Mouse (Mus musculus) lung, adult 2 months (tissue): ENCODE results near the gene Gadd45b. TPM values are rescaled to one million over a fixed set of nuclear protein-coding genes. Genes with fewer than 3 reads are reported as not detected.

Experiments
- DNase-seq: peaks from one replicate; pipeline ENCODE4 v3.0.0; 2022
- H3K4me1 ChIP-seq: fragments of 200-500 bp; 2 replicates; pipeline ENCODE4 v1.6.1; 2011; ENCODE audit warnings: low read length; ENCODE audit not compliant: control insufficient read depth, insufficient read depth
- H3K4me3 ChIP-seq: fragments of 200-500 bp; replicated peaks from 2 replicates; pipeline ENCODE3; 2011; ENCODE audit warnings: low read depth, mild to moderate bottlenecking, control low read depth, low read length; ENCODE audit errors: extremely low read depth
- CTCF ChIP-seq: fragments of 200-500 bp; IDR thresholded peaks from 2 replicates; pipeline ENCODE4 v1.5.1; 2011; ENCODE audit warnings: mild to moderate bottlenecking, low read length, control low read depth; ENCODE audit not compliant: insufficient read depth
- POLR2A ChIP-seq: fragments of 200-500 bp; IDR thresholded peaks from 2 replicates; pipeline ENCODE4 v1.6.1; 2011; ENCODE audit warnings: low read depth, mild to moderate bottlenecking, control low read depth, low read length, borderline replicate concordance; ENCODE audit errors: extremely low read depth
- WGBS: fragments of 180-500 bp; shearing (Covaris S2); methylation state at CpG from one replicate; pipeline ENCODE4 v1.1.7; 2018; 5-methylcytosine and 5-hydroxymethylcytosine counted together
- polyA plus RNA-seq: library from polyadenylated mRNA; depleted of rRNA; stranded (reverse); fragments of >200 nt; gene quantifications from 2 replicates; pipeline ENCODE4 v1.2.3, GENCODE M21; 2012

Gene Gadd45b
- polyA plus RNA-seq, 1 experiment = 103 TPM

DNA sequence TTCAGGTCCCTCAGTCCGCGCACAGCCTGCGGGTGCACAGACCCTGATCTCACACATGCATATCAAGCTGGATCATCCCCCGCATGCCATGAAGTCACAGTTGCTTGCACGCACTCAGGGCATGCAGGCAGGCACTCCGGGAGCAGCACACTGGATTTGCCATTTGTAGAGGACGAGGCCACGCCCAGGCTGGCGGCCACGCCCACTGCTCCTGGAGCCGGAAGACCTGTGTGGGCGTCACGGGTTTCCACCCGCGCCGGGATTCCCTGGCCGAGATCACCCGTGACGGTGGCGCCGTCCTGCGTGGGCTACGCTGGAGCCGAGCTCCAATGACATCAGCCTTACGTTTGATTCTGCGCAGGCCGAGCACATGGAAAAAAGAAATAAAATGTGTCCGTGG lies 9.8 kb downstream of the Gadd45b start:
- DNase-seq = peak; percentile 86
- TF ChIP-seq POLR2A (peak; percentile 69; the same call in 1 of the 2 replicates), CTCF (no peak)
- WGBS = 2% methylated on average over 28 of the region's 28 CpGs

DNA sequence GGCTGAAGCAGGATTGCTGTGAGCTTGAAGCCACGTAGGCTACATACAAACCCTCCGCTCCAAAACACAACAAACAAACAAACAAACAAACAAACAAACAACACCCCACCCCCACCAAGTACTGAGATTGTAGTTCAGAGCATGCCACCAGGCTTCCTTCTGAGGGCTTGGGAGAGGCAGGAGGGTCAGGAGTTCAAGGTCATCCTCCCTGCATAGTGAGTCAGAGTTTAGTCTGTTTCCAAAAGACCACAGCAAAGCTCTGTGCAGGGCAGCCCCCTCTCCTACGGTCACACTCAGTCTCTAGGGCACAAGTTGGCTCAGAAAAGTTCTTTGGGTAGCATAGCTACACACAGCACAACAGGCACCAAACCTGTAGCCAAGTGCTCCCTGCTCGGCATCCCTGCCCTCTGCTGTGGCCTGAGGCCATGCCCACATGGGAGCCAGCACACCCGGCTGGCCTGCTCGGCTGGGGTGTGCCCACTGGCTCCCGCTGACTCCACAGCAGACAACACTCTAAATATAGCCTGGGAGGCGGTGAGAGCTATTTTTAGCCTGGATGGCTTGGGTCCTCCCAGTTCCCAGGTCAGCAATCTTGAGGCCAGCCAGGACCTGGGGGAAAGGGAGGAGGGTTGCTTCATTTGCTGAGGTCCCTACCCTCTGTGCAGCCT lies 10.6 kb downstream of the Gadd45b start:
- no peak for TF ChIP-seq CTCF
- peak; percentile 49; the same call in 1 of the 2 replicates for TF ChIP-seq POLR2A
- WGBS = 13% methylated on average over 8 of the region's 8 CpGs
- peaks cover 45% of the 10 kb centered on the region for H3K4me1 ChIP-seq

More for the DNA sequence above, 9.8 kb downstream of the Gadd45b start:
- H3K4me3 ChIP-seq = peak overlapping the region; percentile 13
- peaks cover 45% of the 10 kb centered on the region for H3K4me1 ChIP-seq

DNA sequence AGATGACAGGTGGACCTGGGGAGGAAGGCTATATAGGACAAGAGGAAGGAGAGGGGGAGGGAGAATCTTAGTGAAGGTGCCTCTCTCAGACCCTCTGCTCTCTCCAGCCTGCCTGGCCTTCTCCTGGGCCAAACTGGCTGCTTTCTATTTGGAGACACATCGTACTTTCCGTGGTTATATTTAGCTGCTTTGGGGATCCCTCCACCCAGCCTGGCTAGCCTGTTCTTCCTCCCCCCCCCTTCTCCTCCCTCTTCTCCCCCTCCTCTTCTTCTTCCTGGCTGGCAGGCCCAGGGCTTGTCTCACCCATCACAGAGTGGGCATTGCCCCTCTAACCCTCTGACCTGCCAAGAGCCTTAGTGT lies 11.1 kb downstream of the Gadd45b start:
- 2% methylated on average over 2 of the region's 2 CpGs for WGBS
- H3K4me1 ChIP-seq = peaks cover 43% of the 10 kb centered on the region

More for the DNA sequence above, 10.6 kb downstream of the Gadd45b start:
- peak; percentile 59 for DNase-seq
- no peak overlapping the region for H3K4me3 ChIP-seq

DNA sequence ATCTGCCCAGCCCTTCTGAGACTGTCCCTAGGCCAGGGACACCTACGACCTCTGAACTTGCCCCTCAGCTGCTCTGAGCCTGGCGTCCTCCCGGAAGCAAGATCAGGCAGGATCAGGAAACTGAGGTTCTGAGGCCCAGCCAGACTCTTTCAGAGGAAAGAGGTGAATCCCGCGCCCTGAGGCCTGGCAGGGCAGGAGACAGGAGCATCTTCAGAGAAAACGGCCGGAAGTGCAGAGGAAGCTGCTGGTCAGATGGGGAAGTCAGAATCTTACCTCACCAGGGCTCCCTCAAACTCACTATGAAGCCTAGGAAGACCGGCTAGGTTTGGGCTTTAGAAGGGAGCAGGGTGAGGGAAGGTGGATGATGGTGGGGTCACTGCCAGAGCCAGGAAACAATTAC lies 13.0 kb downstream of the Gadd45b start:
- Histone ChIP-seq H3K4me3 (no peak overlapping the region), H3K4me1 (peaks cover 40% of the 10 kb centered on the region)
- DNase-seq = no peak
- WGBS = 61% methylated on average over 8 of the region's 8 CpGs
- TF ChIP-seq POLR2A (no peak), CTCF (no peak)

More for the DNA sequence above, 11.1 kb downstream of the Gadd45b start:
- H3K4me3 ChIP-seq = no peak overlapping the region
- no peak for DNase-seq
- TF ChIP-seq CTCF (no peak), POLR2A (peak; percentile 9; the same call in 1 of the 2 replicates)

DNA sequence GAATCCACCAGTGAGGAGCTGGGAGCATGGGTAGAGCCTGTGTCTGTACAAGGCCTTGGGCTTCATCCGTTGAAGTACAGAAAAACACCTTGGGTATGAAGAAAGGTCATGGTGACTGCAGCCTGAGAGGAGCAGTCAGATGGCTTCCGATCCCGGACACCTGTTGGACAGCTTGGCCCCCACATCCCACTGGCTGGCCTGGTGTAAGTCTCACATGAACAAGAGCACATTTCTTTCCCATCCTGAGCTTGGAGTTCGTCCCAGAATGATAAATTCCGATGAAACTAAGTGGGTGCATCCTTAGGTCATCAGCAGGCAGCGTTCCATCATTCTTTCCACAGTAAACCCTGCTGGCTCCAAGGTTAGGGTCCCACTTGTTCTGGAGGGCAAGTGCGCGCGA lies 13.8 kb downstream of the Gadd45b start:
- Histone ChIP-seq H3K4me1 (peaks cover 39% of the 10 kb centered on the region), H3K4me3 (no peak overlapping the region)
- TF ChIP-seq POLR2A (no peak), CTCF (no peak)
- WGBS = 71% methylated on average over 9 of the region's 9 CpGs
- no peak for DNase-seq

DNA sequence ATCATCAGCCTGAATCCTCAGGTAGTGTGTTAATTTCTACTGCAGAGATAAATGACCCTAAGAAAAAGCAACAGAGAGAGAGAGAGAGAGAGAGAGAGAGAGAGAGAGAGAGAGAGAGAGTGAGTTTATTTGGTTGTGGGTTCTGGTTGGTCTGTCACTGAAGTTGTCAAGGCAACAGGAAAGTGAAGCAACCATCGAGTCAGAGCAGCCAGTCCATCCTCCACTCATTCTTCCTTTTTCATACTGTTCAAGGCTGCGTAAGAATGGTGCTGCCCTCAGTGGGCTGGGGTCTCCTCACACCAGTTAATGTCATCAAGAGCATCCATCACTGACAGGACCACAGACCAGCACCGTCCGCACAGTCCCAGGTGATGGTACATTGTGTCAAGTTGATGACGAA lies 14.4 kb downstream of the Gadd45b start:
- TF ChIP-seq CTCF (no peak), POLR2A (no peak)
- 76% methylated on average over 5 of the region's 5 CpGs for WGBS
- DNase-seq = no peak
- no peak overlapping the region for H3K4me3 ChIP-seq
- peaks cover 35% of the 10 kb centered on the region for H3K4me1 ChIP-seq

DNA sequence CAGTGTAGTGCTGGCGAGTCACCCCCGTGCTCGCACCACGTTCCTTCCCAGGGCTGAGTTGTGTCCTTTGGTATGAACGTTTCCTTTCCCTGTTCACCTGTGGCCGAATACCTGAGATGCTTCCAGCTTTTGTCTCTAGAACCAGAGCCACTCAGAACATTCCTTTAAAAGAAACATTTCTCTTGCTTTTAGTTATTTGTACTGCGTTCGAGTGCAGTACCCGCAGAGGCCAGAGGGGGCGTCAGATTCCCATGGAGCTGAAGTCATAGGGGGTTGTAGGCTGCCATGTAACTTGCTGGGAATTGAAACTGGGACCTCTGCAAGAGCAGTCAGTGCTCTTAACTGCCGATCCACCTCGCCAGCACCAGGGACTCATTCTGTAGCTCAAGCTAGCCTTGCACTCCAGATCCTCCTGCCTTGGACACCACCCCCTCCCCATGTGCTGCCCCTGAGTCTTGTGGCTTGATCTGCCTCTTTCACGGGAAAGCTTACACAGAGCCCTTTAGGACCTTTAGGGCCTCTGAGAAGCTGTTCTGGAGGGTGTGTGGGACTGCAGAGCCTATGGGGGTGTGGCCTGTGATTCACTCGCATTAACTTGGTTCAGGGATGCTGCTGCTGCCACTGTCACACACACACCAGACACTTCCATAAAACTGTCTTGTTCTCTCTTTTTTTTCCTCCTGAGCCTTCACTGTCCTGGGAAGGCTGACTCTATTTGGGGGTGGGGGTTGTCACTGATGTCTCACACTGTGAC lies 17.0 kb downstream of the Gadd45b start:
- DNase-seq = no peak
- 67% methylated on average over 14 of the region's 14 CpGs for WGBS
- H3K4me1 ChIP-seq = peaks cover 16% of the 10 kb centered on the region
- no peak overlapping the region for H3K4me3 ChIP-seq
- TF ChIP-seq CTCF (peak; percentile 32), POLR2A (no peak)

DNA sequence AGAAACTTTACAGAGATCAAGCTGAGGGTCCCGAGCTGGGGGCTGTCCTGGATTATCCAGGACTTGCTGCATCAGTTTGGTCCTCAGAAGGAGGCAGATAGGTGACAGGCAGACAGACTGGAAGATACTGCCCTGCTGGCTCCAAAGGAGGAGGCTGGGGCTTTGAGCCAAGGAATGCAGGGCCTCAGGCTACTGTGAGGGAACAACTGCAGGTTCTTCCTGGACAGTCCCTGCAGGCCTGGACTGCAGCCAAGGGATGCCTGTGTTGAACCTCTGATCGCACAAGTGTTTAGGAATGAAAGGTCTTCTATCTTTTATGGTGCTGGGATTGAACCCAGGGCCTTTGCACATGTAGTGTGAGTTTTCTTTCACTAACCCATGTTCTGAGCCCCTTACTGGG lies 17.9 kb downstream of the Gadd45b start:
- Histone ChIP-seq H3K4me1 (peaks cover 16% of the 10 kb centered on the region), H3K4me3 (no peak overlapping the region)
- 36% methylated on average over 2 of the region's 2 CpGs for WGBS
- no peak for DNase-seq
- TF ChIP-seq POLR2A = no peak
- no peak for TF ChIP-seq CTCF

DNA sequence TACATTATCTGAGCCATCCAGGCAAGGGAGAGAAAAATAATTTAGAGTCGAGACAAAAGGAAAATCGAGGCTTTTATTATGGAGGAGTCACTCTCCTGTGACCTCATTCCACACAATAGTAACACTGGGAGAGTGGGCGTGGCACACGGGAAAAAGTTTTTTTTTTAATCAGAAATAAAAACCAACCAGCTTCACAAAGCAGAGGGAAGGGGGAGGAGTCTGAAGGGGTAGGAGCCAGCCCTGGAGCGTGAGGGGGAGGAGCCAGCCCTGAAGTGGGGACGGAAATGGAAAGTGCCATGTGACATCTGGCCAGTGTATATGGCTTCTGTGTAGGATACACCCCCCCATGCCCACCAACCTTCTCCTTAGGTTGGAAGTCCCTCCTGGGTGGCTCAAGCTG lies 18.7 kb downstream of the Gadd45b start:
- TF ChIP-seq POLR2A = no peak
- TF ChIP-seq CTCF = no peak
- DNase-seq = no peak
- WGBS = 15% methylated on average over 6 of the region's 6 CpGs
- Histone ChIP-seq H3K4me3 (no peak overlapping the region), H3K4me1 (peaks cover 16% of the 10 kb centered on the region)
